Mouse (Mus musculus) adrenal gland, adult (tissue): ENCODE data around the gene Gpr108.

Experiments used
- DNase-seq, 2 experiments: peaks; one replicate each; pipeline ENCODE4 v3.0.0; 2022 to 2023; ENCODE audit warnings: low spot score in 1 of 2; ENCODE audit not compliant: inconsistent age in 2 of 2

Gene Gpr108

DNA sequence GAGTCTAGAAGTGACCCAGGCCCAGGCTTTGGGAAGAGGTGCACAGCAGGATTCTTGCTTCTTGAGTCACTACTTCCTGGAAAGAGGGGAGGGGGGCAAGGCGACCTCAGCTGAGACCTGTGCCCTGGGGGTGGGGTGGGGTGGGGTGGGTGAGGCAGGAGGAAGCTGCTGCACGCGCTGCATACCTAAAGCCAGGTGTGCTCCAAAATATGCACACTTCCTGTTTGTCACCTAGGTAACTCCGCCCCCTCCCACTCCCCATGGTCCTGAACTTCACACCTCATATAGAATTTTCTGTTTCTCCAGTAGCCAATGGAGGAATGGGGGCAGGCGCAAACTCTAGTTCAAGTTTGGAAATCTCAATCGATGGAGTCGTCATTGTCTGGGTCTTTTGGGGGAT lies 25.6 kb upstream of the Gpr108 start:
- DNase-seq: peak in 1 of 2 experiments; percentile 29

GRCm38 (mm10) chr17:57271301-57271700 lies 23.1 kb upstream of the Gpr108 start:
- DNase-seq: peak in 1 of 2 experiments; percentile 24

DNA sequence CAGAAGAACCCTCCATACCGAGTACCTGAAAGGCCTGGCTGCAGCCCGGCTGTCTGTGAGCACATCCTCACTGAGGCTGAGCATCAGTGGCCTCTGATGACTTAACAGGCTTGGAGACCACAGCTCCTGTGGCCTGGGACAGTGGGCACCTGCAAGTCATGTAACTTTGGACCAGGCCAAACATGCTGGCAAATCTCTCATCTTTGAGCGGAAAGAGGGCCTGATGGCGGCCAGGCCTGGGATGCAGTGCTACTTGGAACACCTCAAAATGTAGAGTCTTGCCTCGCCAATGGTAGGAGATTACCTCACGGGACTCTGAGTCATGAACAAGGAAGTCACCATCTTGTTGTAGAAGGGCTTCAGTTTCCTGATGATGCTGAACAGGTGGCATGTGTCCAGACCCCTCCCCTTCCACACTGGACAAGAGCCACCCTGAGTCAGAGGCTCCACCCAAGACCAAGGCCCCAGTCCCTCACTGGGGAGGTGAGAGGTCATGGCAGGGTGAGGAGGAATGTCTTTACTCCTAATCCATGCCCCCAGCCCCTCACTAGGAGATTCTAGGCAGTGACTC lies 19.4 kb upstream of the Gpr108 start:
- DNase-seq: peak in 1 of 2 experiments; percentile 73

DNA sequence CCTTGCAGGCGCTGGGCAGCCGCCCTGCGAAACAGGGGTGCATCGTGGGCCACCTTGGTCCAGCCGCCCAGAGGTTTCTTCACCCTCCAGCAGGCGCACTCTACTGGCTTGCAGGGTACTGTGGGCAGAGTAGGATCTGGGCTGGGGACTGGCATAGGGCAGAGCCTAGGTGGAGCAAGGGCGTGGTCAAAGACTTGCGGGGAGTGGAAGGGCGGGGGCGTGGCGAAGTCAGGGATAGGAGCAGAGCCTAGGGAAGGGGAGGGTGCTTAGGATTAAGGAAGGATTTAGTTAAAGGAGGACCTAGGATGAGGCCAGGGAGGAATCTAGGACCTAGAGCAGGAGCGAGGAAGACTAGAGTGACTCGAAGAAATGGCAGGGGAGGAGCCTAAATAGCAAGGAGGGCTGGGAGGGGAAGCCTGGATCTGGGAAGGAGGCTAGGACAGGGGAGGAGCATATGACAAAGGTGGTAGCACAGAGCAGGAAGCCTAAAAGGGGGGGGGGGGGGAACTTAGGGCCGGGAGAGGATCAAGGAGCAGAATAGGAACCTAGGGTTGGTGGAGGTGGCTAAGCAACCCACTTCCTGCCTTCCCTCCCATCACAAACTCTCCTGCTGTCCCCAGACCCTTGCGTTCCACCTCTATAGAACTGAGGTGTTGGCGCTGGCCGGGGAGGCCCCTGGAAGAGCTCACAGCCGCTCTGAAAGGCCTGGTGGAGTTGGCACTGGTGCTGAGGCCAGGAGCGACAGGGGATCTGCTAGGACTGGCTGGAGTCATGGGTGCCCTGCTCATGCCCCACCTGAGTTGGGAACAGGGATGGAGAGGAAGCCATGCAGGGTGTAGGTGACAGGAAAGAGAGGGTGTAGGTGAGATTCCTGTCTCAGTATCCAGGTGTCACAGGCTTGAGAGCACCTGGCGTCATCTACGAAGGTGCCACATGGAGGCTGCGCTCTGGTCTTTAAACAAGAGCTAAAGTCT lies 17.0 kb upstream of the Gpr108 start:
- peak; percentile 94 to 95 for DNase-seq

DNA sequence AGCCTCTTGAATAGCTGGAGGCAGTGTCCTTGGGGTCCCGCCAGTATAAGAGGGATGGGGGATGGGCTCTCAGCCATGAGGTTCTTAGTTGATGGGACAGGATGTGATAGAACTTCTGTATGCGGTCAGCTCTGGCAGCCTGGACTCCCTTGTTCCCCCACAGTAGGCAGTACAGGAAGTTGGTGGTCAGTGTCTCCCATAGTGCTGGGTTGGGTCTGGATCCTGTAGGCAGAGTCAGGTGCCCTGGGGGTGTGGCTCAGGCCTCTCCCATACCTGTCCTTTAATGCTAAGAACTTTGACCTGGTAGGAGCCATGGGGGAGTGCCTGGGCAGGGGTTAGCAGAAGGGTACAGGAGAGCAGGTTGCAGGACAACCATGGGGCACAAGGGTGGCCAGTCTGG lies 15.9 kb upstream of the Gpr108 start:
- DNase-seq: peak in 1 of 2 experiments; percentile 57

- peak; percentile 16 to 26 for DNase-seq
Measured at GRCm38 (mm10) chr17:57262901-57263550, 14.8 kb upstream of the Gpr108 start.

- peak in 1 of 2 experiments; percentile 9 for DNase-seq
Measured at GRCm38 (mm10) chr17:57261796-57262195, 13.6 kb upstream of the Gpr108 start.

DNA sequence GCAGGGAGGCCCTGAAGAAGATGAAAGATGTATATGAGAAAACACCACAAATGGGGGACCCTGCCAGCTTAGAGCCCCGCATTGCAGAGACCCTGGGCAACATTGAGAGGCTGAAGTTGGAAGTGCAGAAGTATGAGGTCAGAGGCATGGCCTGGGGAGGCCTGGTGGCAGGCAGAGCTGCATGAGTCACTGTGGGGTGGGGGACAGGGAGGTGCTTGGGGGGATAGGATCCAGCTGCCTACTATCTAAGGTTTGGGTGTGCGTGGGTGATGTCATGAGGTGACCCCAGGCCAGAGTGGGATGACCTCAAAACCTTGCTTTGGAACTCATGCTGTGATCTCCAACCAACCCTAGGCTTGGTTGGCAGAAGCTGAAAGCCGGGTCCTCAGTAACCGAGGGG lies 13.0 kb upstream of the Gpr108 start:
- peak; percentile 39 to 77 for DNase-seq

DNA sequence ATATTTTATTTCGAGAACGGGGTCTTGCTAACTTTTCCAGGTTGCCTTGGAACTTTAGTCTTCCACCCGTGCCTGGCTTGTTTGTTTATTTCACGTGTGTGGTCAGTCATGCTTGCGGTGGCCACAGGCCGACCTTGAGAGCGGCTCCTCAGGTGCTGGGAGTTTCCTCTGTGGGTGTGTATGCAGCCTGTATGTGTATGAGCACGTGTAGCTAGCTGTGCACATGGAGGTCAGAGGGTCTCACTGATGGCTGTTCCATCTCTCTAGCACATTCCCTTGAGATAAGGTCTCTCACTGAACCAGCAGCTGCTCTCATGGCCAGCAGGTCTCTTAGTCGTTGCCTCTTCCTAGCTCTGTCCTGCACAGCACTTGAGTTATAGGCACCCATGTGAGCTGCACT lies 12.1 kb upstream of the Gpr108 start:
- peak; percentile 20 to 47 for DNase-seq

GRCm38 (mm10) chr17:57259742-57260141 lies 11.5 kb upstream of the Gpr108 start:
- DNase-seq: peak; percentile 64 to 85

GRCm38 (mm10) chr17:57258191-57258590 lies 9.9 kb upstream of the Gpr108 start:
- peak in 1 of 2 experiments; percentile 4 for DNase-seq

- DNase-seq: peak in 1 of 2 experiments; percentile 5
Measured at GRCm38 (mm10) chr17:57256921-57257485, 8.8 kb upstream of the Gpr108 start.

DNA sequence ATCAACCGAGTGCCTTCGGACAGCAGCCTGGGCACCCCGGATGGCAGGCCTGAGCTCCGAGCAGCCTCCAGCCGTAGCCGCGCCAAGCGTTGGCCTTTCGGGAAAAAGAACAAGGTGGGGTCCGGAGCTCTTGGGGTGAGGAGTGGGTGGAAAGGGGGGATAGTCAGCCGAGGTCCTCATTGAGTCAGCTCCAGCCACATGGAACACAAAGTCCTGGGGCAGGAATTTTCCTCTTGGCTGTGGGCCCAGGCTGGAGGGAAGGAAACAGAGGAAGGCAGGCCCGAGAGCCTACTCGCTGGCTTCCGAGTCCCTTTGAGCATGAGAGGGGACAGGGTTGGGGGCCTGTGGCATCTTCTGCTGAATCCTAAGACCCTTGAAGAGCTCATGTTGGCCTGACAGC lies 7.1 kb upstream of the Gpr108 start:
- DNase-seq: no peak

DNA sequence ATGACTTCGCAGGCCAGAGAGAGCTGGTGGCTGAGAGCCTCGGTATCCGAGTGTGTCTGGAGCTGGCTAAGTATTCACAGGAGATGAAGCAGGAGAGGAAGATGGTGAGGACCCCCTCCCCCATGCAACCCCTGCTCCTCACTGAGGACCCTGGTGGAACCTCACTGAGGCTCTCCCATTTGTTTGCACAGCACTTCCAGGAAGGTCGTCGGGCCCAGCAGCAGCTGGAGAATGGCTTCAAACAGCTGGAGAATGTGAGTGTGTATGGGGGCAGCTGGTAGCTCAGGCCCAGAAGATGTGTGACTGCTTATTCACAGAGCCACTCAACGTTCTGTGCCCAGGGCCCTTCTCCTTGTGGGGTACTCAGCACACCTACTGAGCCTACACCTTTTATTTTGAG lies 5.1 kb upstream of the Gpr108 start:
- DNase-seq: no peak

DNA sequence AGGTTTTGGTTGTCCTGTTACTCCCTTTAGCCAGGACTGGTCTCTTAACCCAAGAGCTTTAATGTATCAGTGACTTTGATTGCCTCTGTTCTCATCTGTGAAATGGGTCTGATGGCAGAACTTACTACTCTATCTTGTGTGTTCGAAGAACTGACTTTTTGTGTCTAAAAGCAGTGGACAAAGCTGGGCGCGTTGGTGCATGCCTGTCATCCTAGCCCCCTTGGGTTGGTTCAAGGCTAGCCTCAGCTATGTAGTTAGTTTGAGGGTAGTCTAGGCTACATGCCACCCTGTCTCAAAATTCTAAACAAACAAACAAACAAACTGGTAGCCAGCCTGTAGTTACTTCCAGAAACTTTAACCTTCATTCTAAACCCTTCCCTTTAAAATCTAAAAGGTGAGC lies 3.2 kb upstream of the Gpr108 start:
- no peak for DNase-seq

DNA sequence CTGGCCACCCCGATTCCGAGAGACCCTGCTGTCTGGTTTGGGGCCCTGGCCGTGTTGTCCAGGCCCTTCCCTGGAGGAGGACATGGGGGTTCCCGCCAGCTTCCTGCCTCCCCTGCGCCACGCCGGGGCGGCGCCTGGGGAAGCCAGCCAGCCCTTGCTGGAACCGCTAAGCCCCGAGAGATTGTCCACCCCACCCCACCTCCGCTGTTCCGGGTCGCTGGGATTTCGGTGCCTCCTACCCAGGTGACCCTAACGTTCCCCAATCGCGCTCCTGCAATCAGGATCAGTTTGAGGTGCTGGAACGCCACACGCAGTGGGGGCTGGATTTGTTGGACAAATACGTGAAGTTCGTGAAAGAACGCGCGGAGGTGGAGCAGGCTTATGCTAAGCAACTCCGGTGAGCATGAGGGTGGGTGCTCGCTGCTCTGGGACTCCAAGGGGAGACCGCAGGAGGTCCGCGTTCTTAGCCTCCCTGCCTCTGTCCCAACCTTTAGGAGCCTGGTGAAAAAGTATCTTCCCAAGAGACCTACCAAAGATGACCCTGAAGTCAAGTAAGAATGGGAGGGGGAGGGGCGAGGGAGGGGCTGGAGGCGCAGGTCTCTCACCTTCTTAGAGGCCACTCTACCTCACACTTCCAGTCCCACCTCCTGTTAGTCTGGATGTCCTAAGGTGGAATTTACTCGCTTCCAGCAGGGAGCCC lies 2.4 kb upstream of the Gpr108 start:
- peak; percentile 75 to 89 for DNase-seq

- peak; percentile 98 to 100 for DNase-seq
Measured at GRCm38 (mm10) chr17:57249186-57250181, 1.2 kb upstream of the Gpr108 start, which contains the start of gene Trip10. Gene Trip10 (plus strand): TSS chr17:57249455.

DNA sequence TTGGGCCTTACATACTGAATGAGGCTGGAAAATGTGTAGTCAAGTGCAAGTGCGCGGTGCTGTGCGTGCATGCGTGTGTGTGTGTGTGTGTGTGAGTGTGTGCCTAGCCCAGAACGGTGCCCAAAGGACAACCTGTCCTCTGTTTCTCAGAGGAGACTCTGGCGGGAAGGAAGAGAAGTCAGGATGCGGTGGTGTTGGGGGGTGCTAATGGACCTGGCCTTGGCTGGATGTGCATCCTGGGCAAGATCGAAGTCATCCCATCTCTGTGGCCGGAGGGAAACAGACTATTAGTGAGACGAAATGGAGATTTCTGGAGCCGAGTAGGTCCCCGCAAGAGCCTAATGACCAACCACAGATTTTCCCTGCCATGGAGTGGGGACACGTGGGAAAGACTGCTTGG lies 525 bp upstream of the Gpr108 start:
- peak; percentile 58 to 80 for DNase-seq

DNA sequence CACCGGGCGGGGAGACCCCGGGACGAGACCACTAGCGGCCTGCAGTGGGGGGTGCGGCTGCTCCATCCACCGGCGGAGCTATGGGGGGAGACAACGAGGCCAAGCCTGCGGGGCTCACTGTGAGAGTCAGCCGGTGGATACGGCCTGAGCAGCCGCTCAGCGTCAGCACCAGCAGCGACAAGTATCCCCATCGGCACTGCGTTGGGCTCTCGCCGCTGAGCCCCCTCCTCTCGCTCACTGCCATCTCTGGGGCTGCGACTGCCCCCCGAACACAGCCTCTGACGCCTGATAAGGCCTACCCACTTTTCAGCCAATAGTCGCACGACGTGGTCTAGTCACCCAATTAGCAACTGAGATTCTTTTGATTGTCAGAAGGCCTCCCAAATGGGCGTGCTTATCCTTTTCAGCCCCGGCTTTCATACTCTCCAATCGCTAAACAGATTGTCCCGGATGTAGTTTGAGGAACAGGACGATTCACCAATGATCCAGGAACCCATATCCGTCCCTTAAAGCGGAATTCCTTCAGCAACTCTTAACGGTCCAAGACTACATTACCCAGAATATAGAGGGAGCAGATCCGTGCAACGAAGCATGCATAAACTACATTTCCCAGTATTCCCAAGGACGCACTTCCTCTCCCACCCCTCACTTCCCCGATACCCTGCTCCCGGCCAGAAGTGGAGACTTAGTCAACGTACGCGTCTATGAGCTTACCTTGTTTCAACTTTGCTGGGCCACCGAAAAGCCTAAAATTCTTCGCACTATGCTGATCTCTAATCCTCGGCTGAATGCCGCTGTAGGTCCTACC lies 649 bp downstream of the Gpr108 start:
- DNase-seq: peak; percentile 95 to 98
